Mouse (Mus musculus) c-Kit-positive CD71-positive TER-119-negative erythroid progenitor cells, embryonic 14.5 days (primary cell): Measurements from ENCODE around the gene Sf3b3.

Source experiments
- DNase-seq: peaks from one replicate; pipeline ENCODE4 v3.0.0-alpha.2; 2013; ENCODE audit warnings: low read depth

The Sf3b3 gene

GRCm38 (mm10) chr8:110775721-110776120, 70.9 kb downstream of the Sf3b3 start:
- no peak for DNase-seq

GRCm38 (mm10) chr8:110775316-110775715, 71.3 kb downstream of the Sf3b3 start:
- DNase-seq: no peak

DNA sequence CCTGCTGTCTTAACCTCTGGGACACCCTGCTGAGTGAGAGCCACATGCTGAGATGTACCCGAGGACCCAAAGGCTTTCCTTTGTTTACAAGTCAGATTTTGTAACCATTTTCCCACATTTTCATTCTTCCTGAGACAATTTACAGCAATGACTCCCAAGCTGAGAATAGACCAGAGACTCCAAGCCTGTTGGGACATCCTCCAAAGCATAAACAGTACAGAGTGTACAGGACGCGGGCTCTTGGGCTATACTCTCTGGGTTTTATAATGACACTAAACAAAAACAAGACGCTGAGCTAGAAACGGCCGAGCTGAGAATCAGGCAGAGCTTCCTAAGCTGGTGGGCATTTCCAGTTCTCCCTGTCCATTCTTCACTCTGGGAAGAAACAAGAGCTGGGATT, 71.9 kb downstream of the Sf3b3 start:
- no peak for DNase-seq

DNA sequence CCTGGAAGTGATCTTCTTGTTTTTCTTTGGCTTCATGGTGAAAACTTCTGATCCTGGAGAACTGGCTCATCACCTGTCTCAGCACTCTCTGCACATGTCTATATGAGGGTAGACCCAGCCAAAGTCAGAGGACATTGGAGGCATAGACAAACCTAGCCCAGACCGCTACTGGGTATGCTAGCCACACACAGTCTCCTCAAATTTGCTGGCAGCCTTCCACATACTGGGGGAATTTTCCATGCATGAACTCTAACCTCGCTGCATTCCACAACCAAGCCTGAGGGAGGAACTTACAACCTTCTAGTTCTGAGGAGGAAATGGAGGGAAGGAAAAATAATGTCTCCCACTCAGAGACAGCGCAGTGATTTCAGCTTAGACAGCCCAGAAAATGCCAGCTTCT, 72.5 kb downstream of the Sf3b3 start:
- DNase-seq: no peak

- DNase-seq: no peak
These were observed 74.1 kb downstream of the Sf3b3 start for GRCm38 (mm10) chr8:110772452-110772851.

- DNase-seq: no peak
These were observed 79.3 kb downstream of the Sf3b3 start for GRCm38 (mm10) chr8:110767261-110767660.

- DNase-seq: no peak
These were observed 81.9 kb downstream of the Sf3b3 start for GRCm38 (mm10) chr8:110764671-110765070.

GRCm38 (mm10) chr8:110761988-110762387, 84.6 kb downstream of the Sf3b3 start:
- no peak for DNase-seq

- no peak for DNase-seq
These were observed 85.4 kb downstream of the Sf3b3 start for GRCm38 (mm10) chr8:110761185-110761584.

DNA sequence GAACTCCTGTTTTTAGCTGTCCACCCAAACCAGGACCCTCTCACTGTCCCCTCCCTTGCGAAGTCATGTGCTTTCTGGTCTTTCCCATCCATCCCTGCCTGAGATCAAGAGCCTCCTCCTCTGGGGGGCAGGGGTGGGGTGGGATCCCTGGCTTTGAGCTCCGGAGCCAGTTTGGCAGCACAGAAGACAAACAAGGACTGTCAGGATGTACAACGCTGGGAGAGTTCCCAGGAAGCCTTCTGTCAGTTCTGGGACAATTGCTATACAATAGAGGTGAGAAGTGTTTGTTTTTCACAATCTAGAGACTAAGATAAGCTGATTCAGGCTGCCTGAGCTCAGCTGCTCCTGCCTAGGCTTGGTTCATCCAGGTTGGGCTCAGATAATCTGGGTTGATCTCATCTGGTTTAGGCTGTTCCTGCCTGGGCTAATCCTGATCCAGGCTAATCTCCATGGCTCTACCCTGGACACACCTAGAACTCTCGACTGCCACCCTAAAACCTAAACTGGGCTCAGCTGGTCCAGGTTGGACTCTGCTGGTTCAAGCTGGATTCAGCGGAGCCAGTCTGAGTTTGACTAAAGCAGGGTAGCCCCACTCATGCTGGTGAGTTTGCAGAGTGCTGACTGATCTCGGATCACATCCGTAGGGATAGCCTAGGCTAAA, 86.2 kb downstream of the Sf3b3 start:
- no peak for DNase-seq
